Mouse (Mus musculus) gastrocnemius, postnatal 4 days (tissue): Measurements from ENCODE around the gene Morc4. TPM values are rescaled to one million over a fixed set of nuclear protein-coding genes. Genes with fewer than 3 reads are reported as not detected.

Experiments
- DNase-seq, 2 experiments: peaks; one replicate each; pipeline ENCODE4 v3.0.0; 2021 to 2022; ENCODE audit warnings: low spot score in 2 of 2, mixed read lengths in 2 of 2
- total RNA-seq, 2 experiments: library from RNA; stranded (reverse); gene quantifications; 2 replicates each; pipeline ENCODE4 v1.2.3; 2021

The Morc4 gene
- total RNA-seq, 2 experiments from 2014 or later = 35.4 to 35.6 TPM

GRCm38 (mm10) chrX:139808085-139808484, 63.4 kb downstream of the Morc4 start:
- peak in 1 of 2 experiments; percentile 12 for DNase-seq

- DNase-seq = no peak
These were observed 64.1 kb downstream of the Morc4 start for GRCm38 (mm10) chrX:139807391-139807790.

GRCm38 (mm10) chrX:139805918-139806317, 65.6 kb downstream of the Morc4 start:
- no peak for DNase-seq

GRCm38 (mm10) chrX:139803028-139803427, 68.4 kb downstream of the Morc4 start:
- DNase-seq = no peak

- no peak for DNase-seq
These were observed 71.0 kb downstream of the Morc4 start, which contains the start of gene Cldn2 for GRCm38 (mm10) chrX:139800406-139800878. Gene Cldn2 (plus strand): TSS chrX:139800828.

GRCm38 (mm10) chrX:139799953-139800352, 71.5 kb downstream of the Morc4 start:
- no peak for DNase-seq

- DNase-seq = no peak
These were observed 73.6 kb downstream of the Morc4 start for GRCm38 (mm10) chrX:139797875-139798274.

GRCm38 (mm10) chrX:139796037-139796436, 75.4 kb downstream of the Morc4 start:
- DNase-seq = no peak

- DNase-seq = no peak
These were observed 77.2 kb downstream of the Morc4 start for GRCm38 (mm10) chrX:139794072-139794845.

GRCm38 (mm10) chrX:139785764-139786163, 85.7 kb downstream of the Morc4 start:
- no peak for DNase-seq

GRCm38 (mm10) chrX:139783045-139783422, 88.4 kb downstream of the Morc4 start:
- peak in 1 of 2 experiments; percentile 40 for DNase-seq

GRCm38 (mm10) chrX:139782278-139783044, 89.0 kb downstream of the Morc4 start, which contains the start of gene Ripply1:
Gene Ripply1 (minus strand): TSS chrX:139782353.
- no peak for DNase-seq

- no peak for DNase-seq
These were observed 89.9 kb downstream of the Morc4 start for GRCm38 (mm10) chrX:139781563-139781962.

GRCm38 (mm10) chrX:139780988-139781387, 90.5 kb downstream of the Morc4 start:
- DNase-seq = no peak

- DNase-seq = no peak
These were observed 92.1 kb downstream of the Morc4 start for GRCm38 (mm10) chrX:139779401-139779800.

- no peak for DNase-seq
These were observed 92.6 kb downstream of the Morc4 start for GRCm38 (mm10) chrX:139778886-139779285.

GRCm38 (mm10) chrX:139777357-139777756, 94.1 kb downstream of the Morc4 start:
- DNase-seq = no peak

- DNase-seq = no peak
These were observed 96.3 kb downstream of the Morc4 start for GRCm38 (mm10) chrX:139775084-139775612.

GRCm38 (mm10) chrX:139774309-139775083, 97.0 kb downstream of the Morc4 start:
- peak in 1 of 2 experiments; percentile 32 for DNase-seq
